Mouse (Mus musculus): Measurements from ENCODE around the gene Xrcc6. TPM values are rescaled to one million over a fixed set of nuclear protein-coding genes. Genes with fewer than 3 reads are reported as not detected.

The Xrcc6 gene
- 36.0 and 37.2 TPM in 2 replicates for polyA plus RNA-seq (2012; rRNA removed)

DNA sequence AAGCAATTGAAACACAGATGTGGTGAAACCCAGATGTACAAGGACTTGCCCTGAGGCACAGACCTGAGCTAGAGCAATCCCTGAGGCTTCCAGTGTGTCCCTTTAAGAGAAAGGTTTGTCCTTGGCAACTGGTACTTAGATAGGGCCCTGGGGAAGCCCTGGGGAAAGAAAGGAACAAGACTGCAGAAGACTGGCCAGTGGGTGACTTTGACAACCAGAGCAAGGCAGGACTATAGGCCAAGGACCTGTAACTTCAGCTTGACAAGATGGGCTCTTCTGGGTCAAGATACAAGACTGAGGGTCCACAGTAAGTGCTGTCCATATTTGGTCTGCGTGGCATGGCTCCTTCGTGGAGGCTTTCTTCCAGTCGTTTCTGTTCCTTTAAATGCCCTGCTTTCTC, at the start of gene Xrcc6:
Xrcc6 (plus strand) TSS at position 190 of the 400 bp plus-strand sequence.

GRCm38 (mm10) chr15:81960171-81961077, 27.2 kb upstream of the Xrcc6 start, which contains the start of gene Pmm1:
TSS of gene Pmm1 (minus strand) at chr15:81960930.

GRCm38 (mm10) chr15:81980321-81980720, 7.3 kb upstream of the Xrcc6 start, which contains the start of gene 1700029P11Rik:
TSS of gene 1700029P11Rik (plus strand) at chr15:81980540.

GRCm38 (mm10) chr15:82033762-82034161, 46.1 kb downstream of the Xrcc6 start, which contains the start of gene Desi1:
TSS of gene Desi1 (minus strand) at chr15:82033862.

GRCm38 (mm10) chr15:82047080-82047883, 59.6 kb downstream of the Xrcc6 start, which contains the start of gene Snu13:
TSS of gene Snu13 (minus strand) at chr15:82047598.

DNA sequence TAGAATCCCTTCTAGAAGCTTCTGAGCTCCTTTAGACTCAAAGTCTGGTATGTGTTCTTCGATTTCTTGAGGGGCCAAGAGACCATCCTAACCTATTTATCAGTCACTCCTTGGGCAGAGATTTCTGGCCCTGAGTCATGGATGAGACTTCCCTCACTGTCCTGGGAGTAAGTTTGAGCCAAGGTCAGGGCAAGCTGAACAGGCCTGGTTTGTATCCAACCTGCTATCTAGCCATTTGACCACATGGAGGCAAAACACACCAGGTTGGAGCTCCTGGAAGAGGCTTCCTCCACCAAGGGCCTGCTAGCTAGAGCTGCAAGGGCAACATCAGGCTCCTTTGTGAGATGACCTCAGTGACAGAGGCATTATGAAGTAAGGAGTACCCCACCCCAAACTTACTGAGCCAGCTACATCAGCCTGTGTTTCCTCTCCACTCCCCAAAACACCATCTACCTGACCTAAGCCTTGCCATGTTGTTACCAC, 71.1 kb downstream of the Xrcc6 start, which contains the start of gene 4930407I10Rik:
4930407I10Rik (plus strand) TSS at position 433 of the 483 bp plus-strand sequence.

GRCm38 (mm10) chr15:82069898-82070297, 82.3 kb downstream of the Xrcc6 start, which contains the start of gene Mei1:
TSS of gene Mei1 (plus strand) at chr15:82069996.

Other genes starting within 250 kb of the Xrcc6 start
- gene Zc3h7b, start 242.8 kb upstream of the Xrcc6 start, polyA plus RNA-seq (2012; rRNA removed): 82.5 and 86.3 TPM in 2 replicates
- gene Rangap1, start 242.3 kb upstream of the Xrcc6 start, polyA plus RNA-seq (2012; rRNA removed): 99.4 and 102 TPM in 2 replicates
- gene Tef, start 185.4 kb upstream of the Xrcc6 start, polyA plus RNA-seq (2012; rRNA removed): 41.3 and 42.5 TPM in 2 replicates
- gene Tob2, start 129.0 kb upstream of the Xrcc6 start, polyA plus RNA-seq (2012; rRNA removed): 17.4 and 19.0 TPM in 2 replicates
- 99.7 and 103 TPM in 2 replicates for gene Phf5a, start 115.9 kb upstream of the Xrcc6 start, polyA plus RNA-seq (2012; rRNA removed)
- gene Aco2, start 115.5 kb upstream of the Xrcc6 start, polyA plus RNA-seq (2012; rRNA removed): 218 and 231 TPM in 2 replicates
- gene Polr3h, start 61.6 kb upstream of the Xrcc6 start, polyA plus RNA-seq (2012; rRNA removed): 29.5 and 34.5 TPM in 2 replicates
- 75.6 and 84.5 TPM in 2 replicates for gene Csdc2, start 51.1 kb upstream of the Xrcc6 start, polyA plus RNA-seq (2012; rRNA removed)
- 73.8 and 74.0 TPM in 2 replicates for gene Pmm1, start 26.9 kb upstream of the Xrcc6 start, polyA plus RNA-seq (2012; rRNA removed)
- gene 1700029P11Rik, start 7.3 kb upstream of the Xrcc6 start, polyA plus RNA-seq (2012; rRNA removed): not detected in 2 replicates
- 39.9 and 41.8 TPM in 2 replicates for gene Desi1, start 46.0 kb downstream of the Xrcc6 start, polyA plus RNA-seq (2012; rRNA removed)
- gene Snu13, start 59.8 kb downstream of the Xrcc6 start, polyA plus RNA-seq (2012; rRNA removed): 130 and 143 TPM in 2 replicates
- not detected in 2 replicates for gene 4930407I10Rik, start 71.3 kb downstream of the Xrcc6 start, polyA plus RNA-seq (2012; rRNA removed)
- gene Mei1, start 82.2 kb downstream of the Xrcc6 start, polyA plus RNA-seq (2012; rRNA removed): 0.07 and 0.08 TPM in 2 replicates
- gene Ccdc134, start 140.1 kb downstream of the Xrcc6 start, polyA plus RNA-seq (2012; rRNA removed): 21.0 and 22.7 TPM in 2 replicates
- 145 and 151 TPM in 2 replicates for gene Srebf2, start 159.3 kb downstream of the Xrcc6 start, polyA plus RNA-seq (2012; rRNA removed)
- gene Shisa8, start 225.0 kb downstream of the Xrcc6 start, polyA plus RNA-seq (2012; rRNA removed): 2.3 and 2.4 TPM in 2 replicates
- 0.31 and 0.43 TPM in 2 replicates for gene Tnfrsf13c, start 236.5 kb downstream of the Xrcc6 start, polyA plus RNA-seq (2012; rRNA removed)

All from central nervous system, embryonic 14 days (tissue).